Mouse (Mus musculus) NIH3T3 (cell line): ENCODE measurements around the gene Ssh2.

ENCODE experiments used
- DNase-seq: peaks from one replicate; pipeline ENCODE4 v3.0.0-alpha.2; 2012; ENCODE audit warnings: low read depth

Ssh2 gene

GRCm38 (mm10) chr11:77462283-77463100 lies 246.4 kb downstream of the Ssh2 start, which contains the start of gene Coro6:
Coro6 (plus strand) TSS chr11:77462411.
- peak; percentile 46 for DNase-seq

DNA sequence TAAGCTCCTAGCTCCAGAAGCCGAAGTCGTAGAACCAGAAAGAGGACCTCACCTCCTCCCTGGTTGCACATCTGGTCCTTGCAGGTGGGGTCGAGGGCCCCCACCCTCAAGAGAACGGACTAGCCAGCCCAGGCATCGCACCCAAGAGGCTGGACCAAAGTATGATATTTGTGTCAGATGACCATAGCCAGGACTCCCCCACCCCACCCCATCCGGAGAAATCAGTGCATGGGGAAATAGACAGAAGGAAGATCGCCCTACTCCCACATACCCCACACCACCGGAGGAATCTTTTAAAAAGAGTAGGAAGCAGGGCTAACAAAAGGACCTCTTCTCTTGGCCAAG lies 247.0 kb downstream of the Ssh2 start:
- DNase-seq: no peak

GRCm38 (mm10) chr11:77463786-77464185 lies 247.7 kb downstream of the Ssh2 start:
- no peak for DNase-seq

- DNase-seq: peak; percentile 51
These were observed 248.6 kb downstream of the Ssh2 start for GRCm38 (mm10) chr11:77464684-77465083.

DNA sequence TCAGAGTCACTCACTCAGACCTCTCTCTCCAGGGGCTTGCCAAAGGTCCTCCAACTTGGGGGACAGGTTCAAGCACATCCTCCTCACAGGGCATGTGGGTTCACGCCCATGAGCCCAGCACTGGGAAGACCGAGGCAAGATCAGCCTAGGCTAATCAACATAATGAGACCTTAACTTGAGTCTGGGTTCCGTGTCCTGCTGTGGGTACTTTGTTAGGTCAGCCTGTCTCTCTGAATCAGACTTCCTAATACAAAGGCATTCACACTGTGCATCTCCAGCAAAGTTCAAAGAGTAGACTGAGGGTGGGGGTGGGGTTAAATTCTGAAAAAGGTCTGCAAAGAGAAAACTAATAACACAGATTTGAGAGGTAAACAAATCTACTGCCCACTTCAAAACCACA lies 249.0 kb downstream of the Ssh2 start:
- no peak for DNase-seq

GRCm38 (mm10) chr11:77466544-77466943 lies 250.5 kb downstream of the Ssh2 start:
- DNase-seq: no peak

- peak; percentile 48 for DNase-seq
These were observed 251.1 kb downstream of the Ssh2 start for GRCm38 (mm10) chr11:77467157-77467556.

DNA sequence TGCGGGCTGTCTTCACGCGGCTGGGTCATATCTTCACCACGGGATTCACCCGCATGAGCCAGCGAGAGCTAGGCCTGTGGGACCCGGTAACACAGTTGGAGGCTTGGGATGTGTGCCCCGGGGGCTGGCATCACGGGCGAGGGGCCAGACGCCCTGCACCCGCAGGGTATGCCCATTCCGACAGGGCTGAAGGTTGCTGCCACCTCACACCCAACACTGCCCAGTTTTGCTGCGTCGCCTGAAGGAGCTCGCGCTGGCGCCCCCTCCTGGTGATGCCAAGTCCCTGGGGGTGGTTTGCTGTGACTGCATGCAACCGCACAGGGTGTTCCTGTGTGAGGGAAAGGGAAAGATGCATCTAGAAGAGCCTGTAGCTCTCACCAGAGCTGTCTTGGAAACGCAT lies 251.7 kb downstream of the Ssh2 start:
- DNase-seq: peak; percentile 54

DNA sequence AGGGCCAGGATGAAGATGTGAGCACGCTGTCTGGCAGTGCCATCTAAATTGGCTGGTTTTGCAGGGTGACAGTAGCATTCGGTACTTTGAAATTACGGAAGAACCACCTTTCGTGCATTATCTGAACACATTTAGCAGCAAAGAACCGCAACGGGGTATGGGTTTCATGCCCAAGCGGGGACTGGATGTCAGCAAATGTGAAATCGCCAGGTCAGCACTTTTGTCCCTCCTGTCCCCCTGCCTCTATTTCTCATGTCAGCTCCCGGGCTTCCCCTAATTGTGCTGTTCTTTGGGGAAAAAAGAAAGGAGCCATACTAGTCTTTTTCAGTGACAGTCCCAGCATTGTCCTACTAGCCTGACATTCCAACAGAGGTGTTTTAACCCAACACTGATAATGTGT lies 252.3 kb downstream of the Ssh2 start:
- no peak for DNase-seq

- no peak for DNase-seq
These were observed 255.3 kb downstream of the Ssh2 start for GRCm38 (mm10) chr11:77471407-77471806.

DNA sequence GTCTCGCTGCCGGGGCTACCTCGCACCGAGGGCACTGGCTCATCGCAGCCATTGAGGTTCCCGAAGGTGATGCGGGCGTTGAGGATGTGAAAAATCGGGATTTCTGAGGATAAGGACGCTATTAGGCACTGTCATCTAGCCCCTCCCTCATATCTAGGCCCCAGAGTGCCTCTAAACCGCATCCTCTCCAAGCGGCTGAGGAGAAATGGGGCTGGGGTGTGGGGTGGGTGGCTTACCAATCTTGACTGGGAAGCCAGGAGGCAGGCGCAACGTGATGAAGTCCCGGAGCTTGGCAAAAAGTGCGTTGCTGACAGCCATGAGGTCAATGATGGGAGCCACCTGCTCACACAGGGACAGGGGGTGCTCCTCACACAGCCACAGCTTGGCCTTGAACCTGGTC lies 256.7 kb downstream of the Ssh2 start:
- DNase-seq: no peak

GRCm38 (mm10) chr11:77476216-77476615 lies 260.1 kb downstream of the Ssh2 start:
- no peak for DNase-seq

DNA sequence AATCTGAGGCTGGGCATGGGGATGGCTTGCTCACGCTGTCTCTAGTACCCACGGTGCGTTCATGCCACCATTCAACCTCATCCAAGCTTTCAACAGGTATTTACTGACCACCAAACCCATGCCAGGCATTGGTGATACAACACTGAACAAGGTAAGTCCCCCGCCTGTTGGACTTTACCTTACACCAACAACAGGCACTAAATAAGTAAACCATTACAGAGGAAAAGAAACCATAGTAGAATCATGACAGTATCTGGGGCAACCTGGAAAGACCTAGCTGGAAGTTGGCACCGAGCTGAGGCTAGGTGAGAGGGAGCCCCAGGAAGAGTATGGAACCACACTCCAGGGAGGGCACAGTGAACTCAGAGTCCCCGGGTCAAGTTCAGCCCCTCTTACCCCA lies 260.8 kb downstream of the Ssh2 start:
- DNase-seq: no peak

GRCm38 (mm10) chr11:77483043-77483442 lies 267.0 kb downstream of the Ssh2 start:
- DNase-seq: peak; percentile 53

GRCm38 (mm10) chr11:77483510-77484255 lies 267.6 kb downstream of the Ssh2 start:
- DNase-seq: no peak

DNA sequence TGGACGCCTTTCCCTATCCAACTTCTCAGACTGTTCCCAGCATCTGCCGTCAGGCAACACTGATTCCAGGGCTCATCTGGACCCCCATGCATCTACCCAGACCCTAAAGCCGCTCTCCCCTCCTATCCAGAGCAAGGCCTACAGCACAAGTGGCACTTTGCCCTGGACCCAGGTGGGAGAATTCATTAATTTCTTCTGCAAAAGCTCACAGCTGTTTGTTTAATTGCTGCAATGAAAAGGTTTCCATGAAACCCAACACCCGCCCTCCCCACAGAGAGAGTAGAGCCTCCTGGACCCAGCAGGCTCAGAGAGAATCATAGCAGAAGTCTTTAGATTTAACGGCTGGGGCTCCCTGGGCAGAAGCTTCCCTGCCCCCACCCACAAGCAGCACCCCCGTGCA lies 269.1 kb downstream of the Ssh2 start:
- DNase-seq: no peak

- DNase-seq: peak; percentile 60
These were observed 270.7 kb downstream of the Ssh2 start for GRCm38 (mm10) chr11:77486798-77487197.

DNA sequence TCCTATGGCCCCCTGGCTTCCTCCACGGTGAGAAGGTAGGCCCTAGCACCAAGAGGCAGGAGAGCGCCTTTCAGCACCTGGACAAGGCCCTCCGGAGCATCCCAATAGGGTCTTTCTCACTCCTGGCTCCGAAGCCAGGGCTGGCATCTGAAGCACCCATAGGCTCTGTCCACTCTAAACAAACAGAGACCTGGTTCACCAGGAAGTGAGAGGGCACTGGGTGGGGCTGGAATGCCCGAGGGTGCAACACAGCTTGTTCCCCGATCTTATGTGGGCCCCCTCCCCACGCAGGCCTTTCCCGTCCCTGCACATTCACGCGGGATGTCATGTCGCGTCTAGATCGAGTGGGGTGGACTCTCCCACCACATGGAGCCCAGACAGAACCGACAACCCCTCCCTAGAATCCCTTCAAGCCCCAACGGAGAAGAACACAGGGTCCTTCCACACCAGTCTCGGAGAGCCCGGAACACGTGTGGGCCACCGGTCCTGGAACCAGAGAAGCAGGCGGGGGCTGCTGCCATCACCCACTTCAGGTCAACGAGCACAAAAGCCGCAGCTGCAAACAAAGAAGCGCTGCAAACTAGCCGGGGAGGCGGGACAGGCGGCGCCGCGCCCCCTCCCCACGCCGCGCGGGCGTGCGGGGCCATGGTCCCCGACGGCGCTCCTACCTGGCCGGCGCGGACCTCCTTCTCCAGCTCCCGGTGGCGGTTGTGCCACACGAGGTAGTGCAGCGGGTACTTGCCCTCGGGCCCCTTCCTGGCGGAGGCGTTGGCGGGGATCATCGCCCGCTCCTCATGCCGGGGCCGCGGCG lies 272.9 kb downstream of the Ssh2 start:
- peak; percentile 34 for DNase-seq

DNA sequence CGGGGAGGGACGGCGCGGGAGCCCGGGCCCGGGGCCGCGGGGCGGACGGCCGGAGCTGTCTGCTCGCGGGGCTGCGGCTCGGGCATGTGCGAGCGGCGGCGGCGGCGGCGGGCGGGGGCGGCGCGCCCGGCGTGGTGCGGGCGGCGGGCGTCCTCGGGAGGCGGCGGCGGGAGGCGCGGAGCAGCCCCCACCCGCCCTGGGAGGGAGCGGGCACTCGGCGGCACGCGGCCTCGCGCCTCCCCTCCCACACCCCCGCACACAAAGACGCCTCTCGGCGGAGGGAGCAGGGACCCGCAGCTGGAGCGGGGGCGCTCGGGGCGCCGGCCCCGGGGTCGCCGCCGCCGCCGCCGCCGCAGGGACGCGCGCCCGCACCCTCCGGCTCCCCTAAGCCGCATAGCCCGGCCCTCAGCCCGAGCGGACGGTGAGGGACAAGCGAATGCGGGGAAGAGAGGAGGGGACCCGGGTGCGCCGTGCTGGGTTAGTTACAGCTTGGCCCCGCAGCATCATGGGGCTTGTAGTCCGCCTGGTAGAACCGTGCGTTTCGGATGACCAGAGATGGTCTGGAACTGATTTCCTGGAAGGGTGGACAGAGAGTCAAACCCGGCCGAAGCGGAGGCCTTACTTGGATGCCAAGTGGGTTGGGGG lies 273.6 kb downstream of the Ssh2 start, which contains the start of gene Ankrd13b:
TSS of gene Ankrd13b (minus strand) at position 88 of the 645 bp plus-strand sequence.
- DNase-seq: peak; percentile 82

- DNase-seq: no peak
These were observed 274.4 kb downstream of the Ssh2 start for GRCm38 (mm10) chr11:77490451-77490850.

- peak; percentile 96 for DNase-seq
These were observed 275.0 kb downstream of the Ssh2 start for GRCm38 (mm10) chr11:77491123-77491501.
